Mouse (Mus musculus) embryo, embryonic 11.5 days (tissue): ENCODE data around the gene Mthfd2l.
A peak's percentile ranks its signal among the peaks of the same experiment; 100 is the strongest.

ENCODE experiments used
- DNase-seq: peaks from one replicate; pipeline ENCODE4 v3.0.0-alpha.2; 2012; ENCODE audit warnings: low read depth, low spot score

Gene Mthfd2l

GRCm38 (mm10) chr5:90945453-90945852, 14.5 kb downstream of the Mthfd2l start:
- DNase-seq: no peak

- no peak for DNase-seq
These were observed 18.6 kb downstream of the Mthfd2l start for GRCm38 (mm10) chr5:90949499-90949898.

- DNase-seq: no peak
These were observed 20.6 kb downstream of the Mthfd2l start for GRCm38 (mm10) chr5:90951475-90951874.

- DNase-seq: no peak
These were observed 22.0 kb downstream of the Mthfd2l start for GRCm38 (mm10) chr5:90952731-90953481.

- no peak for DNase-seq
These were observed 33.4 kb downstream of the Mthfd2l start for GRCm38 (mm10) chr5:90964316-90964715.

GRCm38 (mm10) chr5:90964764-90965163, 33.8 kb downstream of the Mthfd2l start:
- DNase-seq: no peak

GRCm38 (mm10) chr5:90965386-90965785, 34.5 kb downstream of the Mthfd2l start:
- no peak for DNase-seq

- DNase-seq: no peak
These were observed 46.3 kb downstream of the Mthfd2l start for GRCm38 (mm10) chr5:90977244-90977643.

GRCm38 (mm10) chr5:90980297-90980696, 49.4 kb downstream of the Mthfd2l start:
- DNase-seq: no peak

GRCm38 (mm10) chr5:90987605-90988004, 56.7 kb downstream of the Mthfd2l start:
- DNase-seq: no peak

- no peak for DNase-seq
These were observed 57.2 kb downstream of the Mthfd2l start for GRCm38 (mm10) chr5:90988149-90988548.

GRCm38 (mm10) chr5:90988592-90988991, 57.7 kb downstream of the Mthfd2l start:
- no peak for DNase-seq

GRCm38 (mm10) chr5:90999942-91000341, 69.0 kb downstream of the Mthfd2l start:
- DNase-seq: no peak

- DNase-seq: no peak
These were observed 84.3 kb downstream of the Mthfd2l start for GRCm38 (mm10) chr5:91015216-91015615.

GRCm38 (mm10) chr5:91023114-91023513, 92.2 kb downstream of the Mthfd2l start:
- DNase-seq: no peak

- DNase-seq: no peak
These were observed 96.2 kb downstream of the Mthfd2l start, which contains the start of gene Epgn for GRCm38 (mm10) chr5:91027164-91027563. Gene Epgn, plus strand, starts transcription at chr5:91027464.

GRCm38 (mm10) chr5:91027840-91028239, 96.9 kb downstream of the Mthfd2l start:
- DNase-seq: no peak

- no peak for DNase-seq
These were observed 99.7 kb downstream of the Mthfd2l start for GRCm38 (mm10) chr5:91030629-91031028.

GRCm38 (mm10) chr5:91035341-91035740, 104.4 kb downstream of the Mthfd2l start:
- no peak for DNase-seq

- DNase-seq: no peak
These were observed 105.7 kb downstream of the Mthfd2l start for GRCm38 (mm10) chr5:91036628-91037027.

GRCm38 (mm10) chr5:91037756-91038155, 106.8 kb downstream of the Mthfd2l start:
- DNase-seq: no peak

GRCm38 (mm10) chr5:91038547-91038946, 107.6 kb downstream of the Mthfd2l start:
- DNase-seq: peak; percentile 9

- DNase-seq: no peak
These were observed 108.0 kb downstream of the Mthfd2l start for GRCm38 (mm10) chr5:91038963-91039362.

- DNase-seq: no peak
These were observed 117.1 kb downstream of the Mthfd2l start for GRCm38 (mm10) chr5:91047987-91048386.
